Mouse (Mus musculus) erythroblast, embryonic 14.5 days (primary cell): ENCODE measurements around the gene Hmgb1.

Source experiments
- GATA1 ChIP-seq: IDR thresholded peaks from 2 replicates; pipeline ENCODE4 v1.6.1; 2012; ENCODE audit warnings: low read length, inconsistent platforms, mixed read lengths
- TAL1 ChIP-seq: IDR thresholded peaks from 3 replicates; pipeline ENCODE4 v1.6.1; 2012; ENCODE audit warnings: low read length, inconsistent platforms, mixed read lengths

DNA sequence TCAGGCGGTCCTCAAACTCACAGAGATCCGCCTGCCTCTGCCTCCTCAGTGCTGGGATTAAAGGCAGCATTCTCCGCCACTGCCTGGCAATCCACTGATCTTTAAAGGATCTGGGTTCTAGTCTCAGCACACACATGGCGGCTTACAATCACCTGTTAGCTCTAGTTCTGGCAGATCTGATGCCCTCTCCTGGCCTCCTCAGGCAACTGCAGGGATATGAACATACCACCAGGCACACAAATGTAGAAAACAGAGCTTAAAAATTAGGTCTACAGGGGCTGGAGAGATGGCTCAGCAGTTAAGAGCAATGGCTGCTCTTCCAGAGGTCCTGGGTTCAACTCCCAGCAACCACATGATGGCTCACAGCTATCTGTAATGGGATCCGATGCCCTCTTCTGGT, 112.7 kb downstream of the Hmgb1 start:
- TF ChIP-seq TAL1 (no peak), GATA1 (no peak)
